Mouse (Mus musculus) heart, postnatal 36 days (tissue): ENCODE data around the gene Gm9639. TPM values are rescaled to one million over a fixed set of nuclear protein-coding genes. Genes with fewer than 3 reads are reported as not detected.
A peak's percentile ranks its signal among the peaks of the same experiment; 100 is the strongest.
"Not testable (repeated sequence)": the region's sequence is repeated elsewhere in the genome, so short reads cannot be mapped to it uniquely, and the experiment has no call there.

Source experiments
- DNase-seq, 2 experiments: peaks; one replicate each; pipeline ENCODE4 v3.0.0; 2021 to 2022
- intact Hi-C: fragments of 180-260 bp; cut with DNase I; formaldehyde crosslinking; loops from one replicate; pipeline ENCODE4 v1.15.1; 2025
- total RNA-seq, 2 experiments: library from RNA; stranded (reverse); gene quantifications; 2 replicates each; pipeline ENCODE4 v1.2.3; 2021

Gm9639 gene
- total RNA-seq, result not detected

DNA sequence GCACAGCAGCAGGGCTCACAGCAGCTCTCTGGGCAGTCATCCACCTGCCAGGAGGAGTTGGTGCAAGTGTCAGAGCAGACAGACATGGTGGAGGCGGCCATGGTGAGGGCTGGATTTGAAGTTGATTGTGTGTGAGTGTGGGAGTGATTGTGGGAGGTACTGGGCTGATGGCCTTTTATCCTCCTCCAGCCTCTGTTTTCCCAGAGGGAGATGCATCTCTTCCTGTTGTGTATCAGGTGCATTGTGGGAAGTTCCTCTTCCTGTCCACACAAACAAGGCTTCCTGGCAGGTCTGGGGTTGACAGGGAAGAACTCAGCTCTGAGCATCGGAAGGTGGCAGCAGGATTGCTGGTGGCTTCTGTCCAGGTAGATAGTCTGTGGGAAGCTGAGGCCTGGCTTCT, at the start of gene Gm9639:
Gene Gm9639, minus strand, starts transcription at position 101 of the 400 bp plus-strand sequence.
- intact Hi-C loops, result no loop called here
- DNase-seq, result no peak

DNA sequence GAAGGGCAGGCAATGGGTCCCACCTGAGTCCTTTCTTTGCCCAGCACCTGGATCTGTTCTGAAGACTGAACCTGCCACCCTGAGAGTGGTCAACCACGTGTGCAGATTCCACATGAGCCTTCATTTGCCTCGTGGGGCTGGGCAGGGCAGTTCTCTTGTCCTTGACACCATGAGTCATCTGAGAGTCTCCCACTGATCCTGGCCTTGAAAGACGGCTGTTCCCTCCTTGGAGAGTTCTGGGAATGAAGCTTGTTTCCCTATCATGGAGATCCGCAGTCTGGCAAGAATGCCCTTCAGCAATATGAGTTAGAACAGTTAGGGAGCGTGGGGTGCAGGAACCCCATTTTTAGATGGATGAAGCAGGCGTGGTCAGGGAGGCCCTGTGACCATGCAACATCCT, 44.1 kb upstream of the Gm9639 start:
- intact Hi-C loops, result no loop called here
- DNase-seq, result no peak

DNA sequence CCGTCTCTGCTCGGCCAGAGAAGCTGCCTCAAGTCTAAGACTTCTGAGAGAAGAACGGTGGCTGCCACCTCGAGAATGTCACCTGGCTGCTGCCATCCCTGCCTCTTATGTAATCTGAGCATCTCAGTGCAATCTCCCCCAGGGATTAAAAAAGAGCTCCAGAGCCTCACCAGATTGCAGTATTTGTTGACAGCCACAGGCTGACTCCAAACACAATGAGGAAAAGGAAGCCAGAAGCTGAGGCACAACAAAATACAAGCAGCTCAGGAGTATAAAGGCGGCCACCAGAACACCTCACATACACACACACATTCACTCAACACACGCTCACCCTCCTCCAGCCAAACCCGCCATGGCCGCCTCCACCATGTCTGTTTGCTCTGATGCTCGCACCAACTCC, 40.8 kb upstream of the Gm9639 start, which contains the start of gene Krtap10-10:
Gene Krtap10-10, plus strand, starts transcription at position 301 of the 400 bp plus-strand sequence.
- DNase-seq, result no peak
- intact Hi-C loops, result no loop called here

DNA sequence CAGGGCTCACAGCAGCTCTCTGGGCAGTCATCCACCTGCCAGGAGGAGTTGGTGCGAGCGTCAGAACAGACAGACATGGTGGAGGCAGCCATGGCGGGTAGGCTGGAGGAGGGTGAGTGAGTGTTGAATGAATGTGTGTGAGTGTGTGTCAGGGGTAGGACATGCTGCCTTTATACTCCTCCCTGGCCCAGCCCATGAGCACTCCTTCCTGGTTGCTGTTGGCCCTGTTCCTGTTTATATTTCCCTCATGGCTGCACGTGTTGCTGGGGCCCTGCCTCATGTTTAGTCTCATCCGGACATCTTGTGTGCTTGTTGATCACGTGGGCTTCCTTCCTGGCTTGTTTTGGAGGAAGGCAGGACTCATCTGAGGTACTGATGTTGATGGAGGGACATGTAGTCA, 32.1 kb upstream of the Gm9639 start, which contains the start of gene Krtap10-4:
Gene Krtap10-4, minus strand, starts transcription at position 145 of the 400 bp plus-strand sequence.
- no peak for DNase-seq
- intact Hi-C loops, result no loop called here

DNA sequence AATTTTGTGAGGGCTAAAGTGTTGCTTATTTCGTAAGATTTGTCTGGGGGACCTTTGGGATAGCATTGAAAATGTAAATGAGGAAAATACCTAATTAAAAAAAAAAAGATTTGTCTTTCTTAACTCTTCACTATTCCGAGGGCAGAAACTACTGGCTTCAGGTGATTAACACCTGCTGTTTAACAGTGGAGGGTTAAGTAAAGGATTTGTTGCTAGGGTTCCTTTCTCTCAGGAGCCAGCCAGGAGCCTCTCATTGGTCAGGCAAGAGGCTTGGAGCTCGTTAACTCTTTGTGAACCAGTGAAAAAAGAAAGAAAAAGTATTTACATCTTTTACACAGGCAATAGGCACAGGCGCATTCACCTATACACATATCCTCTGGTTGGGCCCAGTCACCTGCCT, 24.3 kb upstream of the Gm9639 start:
- intact Hi-C loops, result loop anchor here (5.0 kb wide), 1 partner anchor 192 kb away; no protein-coding TSS in a partner anchor
- DNase-seq, result no peak

DNA sequence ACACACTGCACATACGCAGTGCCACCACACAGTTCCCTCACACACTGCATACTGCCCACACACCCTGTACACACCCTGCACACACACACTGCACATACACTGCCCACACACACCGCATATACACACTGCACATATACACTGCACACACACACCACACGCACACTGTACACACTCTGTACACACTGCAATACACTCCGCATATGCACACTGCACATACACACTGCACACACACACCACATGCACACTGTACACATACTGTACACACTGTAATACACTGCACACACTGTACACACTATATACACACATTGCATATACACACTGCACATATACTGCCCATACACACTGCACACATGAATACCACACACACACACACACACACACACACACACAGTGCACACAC, 23.6 kb upstream of the Gm9639 start:
- no peak for DNase-seq
- intact Hi-C loops, result loop anchor here (5.0 kb wide), 1 partner anchor 191 kb away; no protein-coding TSS in a partner anchor

DNA sequence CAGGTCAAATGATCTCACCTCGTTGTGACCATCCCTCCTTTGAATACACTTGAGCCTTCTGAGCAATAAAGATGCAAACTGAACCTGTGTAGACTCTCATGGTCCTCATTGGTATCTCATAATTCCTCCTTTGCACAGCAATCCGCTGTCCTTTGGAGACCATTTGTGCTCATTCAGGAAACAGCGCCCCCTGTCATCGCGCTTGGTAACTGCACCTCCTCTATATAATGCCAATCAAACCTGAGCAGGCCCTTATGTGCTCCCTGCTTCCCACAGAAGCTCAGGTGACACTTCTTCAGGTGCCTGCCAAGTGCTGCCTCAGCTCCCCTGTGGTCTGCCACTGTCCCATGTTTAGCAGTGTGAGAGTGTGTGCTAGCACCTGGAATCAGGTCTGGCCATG, 20.6 kb upstream of the Gm9639 start:
- intact Hi-C loops, result loop anchor here (2.0 to 5.0 kb wide), 2 partner anchors 87 to 188 kb away; no protein-coding TSS in a partner anchor
- peak; percentile 18 to 45 for DNase-seq

DNA sequence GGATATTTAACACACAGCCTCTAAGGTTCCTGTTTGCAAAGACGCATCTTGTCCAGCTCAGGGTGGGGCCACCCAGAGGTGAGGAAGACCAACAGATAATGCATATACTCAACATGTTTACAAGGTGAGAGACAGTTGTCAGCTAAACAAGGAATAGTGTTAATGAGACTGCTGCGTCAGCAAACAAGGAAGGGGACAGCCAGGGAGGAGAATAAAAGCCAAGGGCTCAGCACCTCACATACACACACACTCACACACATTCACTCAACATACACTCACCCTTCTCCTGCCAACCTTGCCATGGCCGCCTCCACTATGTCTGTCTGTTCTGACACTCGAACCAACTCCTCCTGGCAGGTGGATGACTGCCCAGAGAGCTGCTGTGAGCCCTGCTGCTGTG, 19.5 kb upstream of the Gm9639 start, which contains the start of gene Gm2696:
Gene Gm2696, plus strand, starts transcription at position 301 of the 400 bp plus-strand sequence.
- intact Hi-C loops, result loop anchor here (2.0 kb wide), 1 partner anchor 86 kb away; no protein-coding TSS in a partner anchor
- DNase-seq, result no peak

DNA sequence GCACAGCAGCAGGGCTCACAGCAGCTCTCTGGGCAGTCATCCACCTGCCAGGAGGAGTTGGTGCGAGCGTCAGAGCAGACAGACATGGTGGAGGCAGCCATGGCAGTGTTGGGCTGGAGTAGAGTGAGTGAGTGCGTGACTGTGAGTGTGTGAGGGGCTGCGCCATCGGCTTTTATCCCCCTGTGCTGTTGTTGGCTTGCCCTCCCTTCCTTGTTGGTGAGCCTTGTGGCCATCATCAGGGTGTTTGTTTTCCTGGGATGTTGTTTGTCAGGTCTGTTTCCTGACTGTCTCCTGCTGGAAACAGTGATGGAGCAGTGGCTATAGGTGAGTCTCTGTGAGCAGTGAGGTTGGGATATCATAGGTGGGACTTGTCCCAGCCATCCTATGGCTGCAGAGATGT, 16.9 kb upstream of the Gm9639 start, which contains the start of gene Gm9507:
Gene Gm9507, minus strand, starts transcription at position 101 of the 400 bp plus-strand sequence.
- intact Hi-C loops, result no loop called here
- no peak for DNase-seq

DNA sequence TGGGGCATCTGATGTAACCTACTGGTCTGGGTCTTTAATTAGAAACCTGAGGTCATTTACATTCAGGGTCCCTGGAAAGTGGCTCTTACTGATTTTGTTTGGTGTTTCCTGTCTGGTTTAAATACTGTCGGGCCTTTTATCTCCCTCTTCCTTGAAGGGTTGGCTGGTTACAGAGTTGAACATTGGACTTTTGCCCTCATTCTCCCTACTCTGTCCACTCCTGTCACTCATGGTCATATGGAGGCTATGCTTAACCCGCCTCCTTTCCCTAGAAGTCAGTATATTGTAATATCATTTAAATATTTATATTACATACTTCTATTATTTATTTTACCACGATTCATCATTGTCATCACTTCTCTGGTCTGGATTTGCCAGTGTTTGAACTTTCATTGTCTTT, 9.2 kb upstream of the Gm9639 start:
- intact Hi-C loops, result no loop called here
- DNase-seq, result no peak

DNA sequence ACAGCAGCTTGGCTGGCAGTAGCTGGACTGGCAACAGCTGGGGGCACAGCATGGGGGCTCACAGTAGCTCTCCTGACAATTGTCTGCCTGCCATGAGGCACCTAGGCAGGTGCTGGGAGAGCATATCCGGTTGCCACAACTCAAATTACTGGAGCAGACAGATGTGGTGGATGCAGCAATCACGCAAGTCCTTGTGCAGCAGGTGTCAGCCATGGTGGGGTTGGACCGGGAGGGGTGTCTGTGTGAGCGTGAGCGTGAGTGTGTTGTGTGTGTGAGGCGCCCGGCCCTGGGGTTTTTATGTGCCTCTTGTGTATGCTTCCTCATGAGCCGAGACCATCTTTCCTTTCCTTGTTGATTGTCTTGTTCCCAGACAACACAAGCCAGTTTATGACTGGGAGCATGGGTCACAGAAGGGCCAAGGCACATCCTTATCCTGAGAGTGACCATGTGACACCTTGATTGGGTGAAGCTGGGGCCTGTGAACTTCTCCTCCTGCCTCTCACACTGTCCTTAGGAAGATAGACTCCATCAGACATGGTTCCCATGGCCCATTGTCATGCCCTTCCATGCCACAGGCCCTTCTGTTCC, 4.1 kb upstream of the Gm9639 start, which contains the start of gene Gm19668:
Gene Gm19668, minus strand, starts transcription at position 213 of the 588 bp plus-strand sequence.
- intact Hi-C loops, result no loop called here
- DNase-seq, result no peak

DNA sequence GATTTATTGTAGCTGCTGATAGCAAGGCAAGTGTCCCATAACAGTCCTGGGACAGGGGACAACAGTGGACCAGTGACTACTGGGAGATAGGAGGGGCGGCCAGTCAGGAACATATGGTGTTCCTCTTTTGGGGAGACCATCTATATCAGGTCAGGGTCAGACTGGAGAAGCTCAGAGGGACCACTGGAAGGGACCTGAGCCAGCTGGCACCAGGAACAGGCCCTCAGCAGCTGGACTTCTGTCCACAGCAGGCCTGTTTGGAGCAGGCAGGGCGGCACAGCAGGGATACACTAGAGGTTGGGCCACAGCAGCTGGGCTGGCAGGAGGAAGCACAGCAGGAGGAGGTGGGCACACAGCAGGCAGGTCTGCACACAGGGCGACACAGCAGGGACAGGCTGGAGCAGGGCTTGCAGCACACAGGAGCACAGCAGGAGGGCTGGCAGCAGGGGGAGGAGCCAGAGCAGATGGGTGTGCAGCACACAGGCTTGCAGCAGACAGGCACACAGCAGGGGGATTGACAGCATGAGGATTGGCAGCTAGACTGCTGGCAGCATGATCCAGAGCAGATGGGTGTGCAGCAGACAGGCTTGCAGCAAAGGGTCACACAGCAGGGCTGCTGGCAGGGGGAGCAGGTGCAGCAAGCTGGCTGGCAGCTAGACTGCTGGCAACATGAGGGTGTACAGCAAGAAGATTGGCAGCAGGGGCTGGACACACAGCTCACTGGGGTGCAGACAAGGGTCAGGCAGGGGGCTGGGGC, 3.5 kb upstream of the Gm9639 start:
- DNase-seq, intact Hi-C loops: not testable (repeated sequence)

DNA sequence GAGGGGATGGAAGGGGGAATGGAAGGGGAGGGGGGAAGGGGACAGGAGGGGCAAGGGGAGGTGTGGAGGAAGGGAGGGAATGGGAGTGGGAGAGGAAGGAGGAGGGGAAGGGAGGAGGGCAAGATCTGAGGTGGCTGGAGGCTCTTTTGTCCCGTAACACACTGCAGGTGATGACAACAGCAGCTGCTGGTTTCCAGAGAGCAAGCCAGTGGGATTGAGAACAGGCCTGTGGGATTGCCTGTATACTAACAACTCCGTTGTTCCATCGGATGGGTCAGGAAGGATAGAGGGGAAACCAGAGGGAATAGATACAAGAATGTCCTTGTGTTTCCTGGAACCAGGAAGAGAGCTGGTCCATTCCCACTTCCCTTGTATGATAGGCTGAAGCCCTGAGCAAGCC, 2.8 kb upstream of the Gm9639 start:
- DNase-seq, result no peak
- intact Hi-C loops, result no loop called here

DNA sequence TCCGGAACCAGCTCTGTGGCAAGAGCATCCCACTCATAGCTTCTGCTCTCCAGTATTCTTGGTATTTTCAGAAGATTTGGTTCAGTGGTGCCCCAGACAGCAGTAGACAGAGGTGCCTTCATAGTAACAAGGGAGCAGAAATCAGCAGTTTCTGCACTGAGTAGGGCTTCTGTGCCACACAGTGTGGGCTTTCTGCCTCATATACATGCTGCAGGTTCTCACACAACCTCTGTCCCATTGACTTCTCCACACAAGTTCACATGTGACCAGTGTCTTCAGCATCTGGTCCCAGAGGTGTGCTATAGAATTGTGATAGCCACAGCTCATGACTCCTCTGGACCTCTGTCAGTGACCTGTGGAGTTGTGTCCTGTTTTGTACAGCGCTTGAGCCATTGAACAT, 6.3 kb downstream of the Gm9639 start:
- DNase-seq, result no peak
- intact Hi-C loops, result no loop called here

DNA sequence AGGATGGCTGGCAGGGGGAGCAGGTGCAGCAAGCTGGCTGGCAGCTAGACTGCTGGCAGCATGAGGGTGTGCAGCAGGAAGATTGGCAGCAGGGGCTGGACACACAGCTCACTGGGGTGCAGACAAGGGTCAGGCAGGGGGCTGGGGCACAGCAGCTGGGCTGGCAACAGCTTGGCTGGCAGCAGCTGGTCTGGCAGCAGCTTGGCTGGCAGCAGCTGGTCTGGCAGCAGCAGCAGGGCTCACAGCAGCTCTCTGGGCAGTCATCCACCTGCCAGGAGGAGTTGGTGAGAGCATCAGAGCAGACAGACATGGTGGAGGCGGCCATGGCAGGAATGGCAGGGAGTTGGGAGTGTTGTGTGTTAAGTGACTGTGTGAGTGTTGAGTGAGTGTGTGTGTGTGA, 7.0 kb downstream of the Gm9639 start, which contains the start of gene Gm7137:
Gene Gm7137, minus strand, starts transcription at position 325 of the 400 bp plus-strand sequence.
- intact Hi-C loops, result not testable (repeated sequence)
- DNase-seq, result peak; percentile 13 to 21

DNA sequence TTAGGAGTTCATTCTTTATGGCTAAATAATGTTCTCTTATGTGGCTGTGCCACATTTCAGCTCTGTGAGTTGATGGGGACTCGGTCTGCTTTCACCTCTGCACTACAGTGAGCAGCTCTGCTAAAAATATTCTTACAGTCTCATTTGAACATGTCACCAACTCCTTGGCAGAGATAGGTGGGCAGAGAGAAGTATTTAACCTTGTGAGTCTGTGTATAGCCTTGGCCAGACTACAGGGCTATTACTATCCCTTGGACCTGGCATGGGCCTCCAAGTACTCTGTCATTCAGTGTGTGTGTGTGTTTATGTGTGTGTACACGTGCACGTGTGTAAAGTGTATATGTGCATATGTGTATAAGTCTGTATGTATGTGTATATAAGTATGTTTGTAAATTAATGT, 11.5 kb downstream of the Gm9639 start:
- intact Hi-C loops, DNase-seq: not testable (repeated sequence)

DNA sequence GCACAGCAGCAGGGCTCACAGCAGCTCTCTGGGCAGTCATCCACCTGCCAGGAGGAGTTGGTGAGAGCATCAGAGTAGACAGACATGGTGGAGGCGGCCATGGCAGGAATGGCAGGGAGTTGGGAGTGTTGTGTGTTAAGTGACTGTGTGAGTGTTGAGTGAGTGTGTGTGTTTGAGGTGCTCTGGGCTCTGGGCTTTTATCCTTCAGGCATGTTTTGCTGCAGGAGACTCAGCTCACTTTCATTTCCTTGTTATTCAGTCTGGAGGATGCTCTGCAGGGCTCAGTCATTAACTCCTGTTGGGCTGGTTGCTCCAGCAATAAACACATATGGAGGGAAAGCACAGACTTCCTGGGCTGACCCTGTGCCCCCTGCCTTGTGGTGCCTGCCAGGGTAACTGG, 12.4 kb downstream of the Gm9639 start, which contains the start of gene Gm3250:
Gene Gm3250, minus strand, starts transcription at position 101 of the 400 bp plus-strand sequence.
- DNase-seq, intact Hi-C loops: not testable (repeated sequence)

DNA sequence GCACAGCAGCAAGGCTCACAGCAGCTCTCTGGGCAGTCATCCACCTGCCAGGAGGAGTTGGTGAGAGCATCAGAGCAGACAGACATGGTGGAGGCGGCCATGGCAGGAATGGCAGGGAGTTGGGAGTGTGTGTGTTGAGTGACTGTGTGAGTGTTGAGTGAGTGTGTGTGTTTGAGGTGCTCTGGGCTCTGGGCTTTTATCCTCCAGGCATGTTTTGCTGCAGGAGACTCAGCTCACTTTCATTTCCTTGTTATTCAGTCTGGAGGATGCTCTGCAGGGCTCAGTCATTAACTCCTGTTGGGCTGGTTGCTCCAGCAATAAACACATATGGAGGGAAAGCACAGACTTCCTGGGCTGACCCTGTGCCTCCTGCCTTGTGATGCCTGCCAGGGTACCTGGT, 18.0 kb downstream of the Gm9639 start, which contains the start of gene Gm7138:
Gene Gm7138, minus strand, starts transcription at position 101 of the 400 bp plus-strand sequence.
- intact Hi-C loops, DNase-seq: not testable (repeated sequence)

DNA sequence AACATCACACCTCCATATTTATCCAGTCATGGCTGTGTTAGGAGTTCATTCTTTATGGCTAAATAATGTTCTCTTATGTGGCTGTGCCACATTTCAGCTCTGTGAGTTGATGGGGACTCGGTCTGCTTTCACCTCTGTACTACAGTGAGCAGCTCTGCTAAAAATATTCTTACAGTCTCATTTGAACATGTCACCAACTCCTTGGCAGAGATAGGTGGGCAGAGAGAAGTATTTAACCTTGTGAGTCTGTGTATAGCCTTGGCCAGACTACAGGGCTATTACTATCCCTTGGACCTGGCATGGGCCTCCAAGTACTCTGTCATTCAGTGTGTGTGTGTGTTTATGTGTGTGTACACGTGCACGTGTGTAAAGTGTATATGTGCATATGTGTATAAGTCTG, 22.7 kb downstream of the Gm9639 start:
- DNase-seq, intact Hi-C loops: not testable (repeated sequence)

DNA sequence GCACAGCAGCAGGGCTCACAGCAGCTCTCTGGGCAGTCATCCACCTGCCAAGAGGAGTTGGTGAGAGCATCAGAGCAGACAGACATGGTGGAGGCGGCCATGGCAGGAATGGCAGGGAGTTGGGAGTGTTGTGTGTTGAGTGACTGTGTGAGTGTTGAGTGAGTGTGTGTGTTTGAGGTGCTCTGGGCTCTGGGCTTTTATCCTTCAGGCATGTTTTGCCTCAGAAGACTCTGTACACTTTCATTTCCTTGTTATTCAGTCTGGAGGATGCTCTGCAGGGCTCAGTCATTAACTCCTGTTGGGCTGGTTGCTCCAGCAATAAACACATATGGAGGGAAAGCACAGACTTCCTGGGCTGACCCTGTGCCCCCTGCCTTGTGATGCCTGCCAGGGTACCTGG, 23.7 kb downstream of the Gm9639 start, which contains the start of gene Gm3238:
Gene Gm3238, minus strand, starts transcription at position 101 of the 400 bp plus-strand sequence.
- DNase-seq, intact Hi-C loops: not testable (repeated sequence)

DNA sequence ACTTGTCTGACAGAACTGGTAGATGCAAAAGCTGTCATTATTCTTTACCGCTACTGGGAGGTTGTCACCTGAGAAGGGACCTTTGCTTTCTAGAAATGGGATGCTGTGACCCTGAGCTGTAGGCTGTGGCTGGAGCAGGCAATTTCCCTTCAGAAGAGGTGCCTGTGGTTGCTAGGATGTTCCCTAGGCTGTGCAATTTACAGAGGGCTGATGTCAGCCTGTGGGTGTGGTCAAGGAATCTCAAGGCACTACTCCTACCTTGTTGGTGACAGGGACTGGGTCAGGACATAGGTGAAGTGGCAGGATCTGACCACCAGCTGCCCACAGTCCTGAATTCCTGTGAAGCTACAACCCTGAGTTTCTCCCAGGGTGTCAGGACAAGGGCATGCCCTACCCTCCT, 25.1 kb downstream of the Gm9639 start:
- intact Hi-C loops, result no loop called here
- no peak for DNase-seq
